Mouse (Mus musculus) lung, adult 2 months (tissue): ENCODE data around the gene D230025D16Rik. TPM values are rescaled to one million over a fixed set of nuclear protein-coding genes. Genes with fewer than 3 reads are reported as not detected.

ENCODE experiments used
- DNase-seq: peaks from one replicate; pipeline ENCODE4 v3.0.0; 2022
- H3K4me1 ChIP-seq: fragments of 200-500 bp; 2 replicates; pipeline ENCODE4 v1.6.1; 2011; ENCODE audit warnings: low read length; ENCODE audit not compliant: control insufficient read depth, insufficient read depth
- H3K4me3 ChIP-seq: fragments of 200-500 bp; replicated peaks from 2 replicates; pipeline ENCODE3; 2011; ENCODE audit warnings: low read depth, mild to moderate bottlenecking, control low read depth, low read length; ENCODE audit errors: extremely low read depth
- CTCF ChIP-seq: fragments of 200-500 bp; IDR thresholded peaks from 2 replicates; pipeline ENCODE4 v1.5.1; 2011; ENCODE audit warnings: mild to moderate bottlenecking, low read length, control low read depth; ENCODE audit not compliant: insufficient read depth
- POLR2A ChIP-seq: fragments of 200-500 bp; IDR thresholded peaks from 2 replicates; pipeline ENCODE4 v1.6.1; 2011; ENCODE audit warnings: low read depth, mild to moderate bottlenecking, control low read depth, low read length, borderline replicate concordance; ENCODE audit errors: extremely low read depth
- WGBS: fragments of 180-500 bp; shearing (Covaris S2); methylation state at CpG from one replicate; pipeline ENCODE4 v1.1.7; 2018; 5-methylcytosine and 5-hydroxymethylcytosine counted together
- polyA plus RNA-seq: library from polyadenylated mRNA; depleted of rRNA; stranded (reverse); fragments of >200 nt; gene quantifications from 2 replicates; pipeline ENCODE4 v1.2.3, GENCODE M21; 2012

Gene D230025D16Rik
- polyA plus RNA-seq, 1 experiment = 64.8 TPM

GRCm38 (mm10) chr8:105257318-105258114, 32.6 kb downstream of the D230025D16Rik start:
- Histone ChIP-seq H3K4me3 (no peak overlapping the region), H3K4me1 (peaks cover 16% of the 10 kb centered on the region)
- TF ChIP-seq POLR2A (no peak), CTCF (no peak)
- DNase-seq = no peak
- 82% methylated on average over 7 of the region's 7 CpGs for WGBS

- TF ChIP-seq POLR2A (no peak), CTCF (no peak)
- peak overlapping the region; percentile 37 for H3K4me3 ChIP-seq
- peaks cover 16% of the 10 kb centered on the region for H3K4me1 ChIP-seq
- WGBS = 40% methylated on average over 55 of the region's 55 CpGs
- peak; percentile 38 for DNase-seq
Observed at GRCm38 (mm10) chr8:105258911-105259720, 34.2 kb downstream of the D230025D16Rik start.

DNA sequence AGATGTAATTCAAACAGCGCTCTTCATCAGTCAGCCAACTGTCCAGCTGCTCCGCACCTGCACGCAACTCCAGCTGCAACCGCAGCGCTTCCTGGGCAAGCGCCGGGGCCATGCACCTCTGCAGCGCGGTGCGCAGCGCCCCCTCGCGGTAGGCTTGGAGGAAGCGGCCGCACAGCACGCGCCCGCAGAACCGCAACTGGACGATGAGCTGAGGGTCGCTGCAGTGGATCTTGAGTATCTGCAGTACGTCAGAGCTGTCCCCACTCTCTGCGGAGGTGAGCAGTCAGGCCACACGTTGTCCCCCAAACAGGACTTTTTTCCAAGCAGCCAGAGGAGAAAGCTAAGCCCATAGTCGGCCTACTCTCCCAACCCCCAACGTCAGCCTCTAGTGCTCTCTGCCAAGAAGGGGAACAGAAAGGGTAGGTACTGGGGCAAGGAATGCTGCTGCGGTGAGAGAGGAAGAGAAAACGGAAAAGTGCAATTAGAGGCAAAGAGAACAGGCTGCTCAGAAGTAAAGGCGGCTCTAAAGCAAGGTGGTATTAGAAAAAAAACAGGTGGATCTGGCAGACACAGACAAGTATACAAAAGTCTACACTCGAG, 34.9 kb downstream of the D230025D16Rik start:
- Histone ChIP-seq H3K4me3 (peak overlapping the region; percentile 46), H3K4me1 (peaks cover 14% of the 10 kb centered on the region)
- TF ChIP-seq CTCF (peak; percentile 62), POLR2A (no peak)
- DNase-seq = peak; percentile 82
- 4% methylated on average over 30 of the region's 30 CpGs for WGBS

GRCm38 (mm10) chr8:105260371-105261099, 35.6 kb downstream of the D230025D16Rik start:
- Histone ChIP-seq H3K4me3 (no peak overlapping the region), H3K4me1 (peaks cover 11% of the 10 kb centered on the region)
- DNase-seq = no peak
- no peak for TF ChIP-seq POLR2A
- TF ChIP-seq CTCF = no peak
- WGBS = 73% methylated on average over 7 of the region's 7 CpGs

DNA sequence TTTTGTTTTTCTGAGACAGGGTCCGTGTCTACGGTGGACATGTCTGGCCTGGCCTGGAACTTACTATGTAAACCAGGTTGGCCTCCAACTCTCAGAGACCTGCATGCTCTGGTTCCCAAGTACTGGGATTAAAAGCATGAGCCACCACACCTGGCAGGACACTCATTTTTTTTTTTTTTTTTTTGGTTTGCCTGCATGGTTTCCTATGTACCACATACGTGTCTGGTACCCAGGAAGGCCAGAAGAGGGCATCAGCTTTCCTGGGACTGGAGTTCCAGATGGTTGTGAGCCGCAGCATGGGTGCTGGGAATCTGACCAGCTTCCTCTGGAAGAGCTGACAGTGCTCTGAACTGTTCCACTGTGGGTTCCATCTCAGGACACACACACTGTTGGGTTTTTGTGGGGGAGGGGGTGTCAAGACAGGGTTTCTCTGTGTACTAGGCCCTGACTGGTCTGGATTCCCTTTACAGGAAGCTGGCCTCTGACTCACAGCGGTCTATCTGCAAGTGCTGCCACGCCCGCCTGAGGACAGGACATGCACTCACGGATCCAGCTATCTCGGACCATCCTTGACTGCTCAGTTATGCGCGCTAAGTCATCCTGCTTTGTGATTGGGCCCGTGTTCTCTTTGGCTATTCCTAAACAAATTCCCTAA, 36.5 kb downstream of the D230025D16Rik start:
- WGBS = 78% methylated on average over 12 of the region's 12 CpGs
- no peak for DNase-seq
- no peak for TF ChIP-seq CTCF
- no peak for TF ChIP-seq POLR2A

GRCm38 (mm10) chr8:105263244-105263912, 38.4 kb downstream of the D230025D16Rik start:
- 44% methylated on average over 16 of the region's 16 CpGs for WGBS
- DNase-seq = no peak
- TF ChIP-seq POLR2A = no peak
- no peak for TF ChIP-seq CTCF
- Histone ChIP-seq H3K4me1 (peaks cover 12% of the 10 kb centered on the region), H3K4me3 (no peak overlapping the region)

More for the DNA sequence above, 36.5 kb downstream of the D230025D16Rik start:
- no peak overlapping the region for H3K4me3 ChIP-seq
- H3K4me1 ChIP-seq = peaks cover 11% of the 10 kb centered on the region

- WGBS = 2% methylated on average over 54 of the region's 54 CpGs
- Histone ChIP-seq H3K4me3 (peak within 1 kb of the TSS; percentile 79), H3K4me1 (peaks cover 16% of the 10 kb centered on the region)
- DNase-seq = peak; percentile 78
- peak; percentile 76; the same call in 1 of the 2 replicates for TF ChIP-seq POLR2A
- TF ChIP-seq CTCF = no peak
Observed at GRCm38 (mm10) chr8:105264024-105264982, 39.4 kb downstream of the D230025D16Rik start, which contains the start of the genes Tradd and Fbxl8. Gene Tradd (minus strand): TSS chr8:105264609. Gene Fbxl8 (plus strand): TSS chr8:105264648.

- WGBS = 6% methylated on average over 10 of the region's 10 CpGs
- TF ChIP-seq POLR2A (peak; percentile 15; the same call in 1 of the 2 replicates), CTCF (no peak)
- peak overlapping the region; percentile 49 for H3K4me3 ChIP-seq
- DNase-seq = peak; percentile 32
- peaks cover 10% of the 10 kb centered on the region for H3K4me1 ChIP-seq
Observed at GRCm38 (mm10) chr8:105265128-105265527, 40.2 kb downstream of the D230025D16Rik start.
